Mouse (Mus musculus): Measurements from ENCODE around the gene Arf4.

DNA sequence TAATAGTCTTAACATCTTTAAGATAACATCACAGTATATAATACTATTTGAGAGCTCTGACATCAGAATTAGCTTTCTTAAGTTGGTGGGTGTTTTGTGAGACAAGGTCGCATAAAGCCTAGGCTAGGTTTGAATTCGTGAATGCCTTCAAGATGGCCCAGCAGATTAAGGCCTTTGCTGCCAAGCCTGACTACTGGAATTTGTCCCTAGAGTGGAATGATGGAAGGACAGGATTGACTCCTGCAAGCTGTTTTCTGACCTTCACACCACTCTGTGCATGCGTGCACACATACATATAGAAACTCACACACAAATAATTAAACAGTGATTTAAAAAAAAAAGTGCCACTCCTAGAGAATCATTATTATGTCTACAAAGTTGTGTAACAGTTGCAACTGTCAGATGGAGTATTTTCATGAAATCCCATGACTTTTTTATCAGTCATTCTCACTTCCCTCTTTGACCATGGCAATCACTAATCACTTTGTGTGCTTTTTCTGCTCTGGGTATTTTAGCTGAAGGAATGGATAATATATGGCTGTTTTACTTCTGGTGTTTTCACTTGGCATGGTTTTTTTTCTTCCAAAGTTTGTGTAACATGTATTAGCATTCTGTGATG lies 5.2 kb downstream of the Arf4 start:
- TF ChIP-seq TAL1 (IDR thresholded peaks at IDR 0.05; ENCODE audit: low read length) = no peak
- no peak; the same call in 1 of the 2 replicates for TF ChIP-seq GATA1 (IDR thresholded peaks at IDR 0.05; ENCODE audit: low read length)
